18 mouse cellular contexts compared by ENCODE assay signal in the genomic region with DNA sequence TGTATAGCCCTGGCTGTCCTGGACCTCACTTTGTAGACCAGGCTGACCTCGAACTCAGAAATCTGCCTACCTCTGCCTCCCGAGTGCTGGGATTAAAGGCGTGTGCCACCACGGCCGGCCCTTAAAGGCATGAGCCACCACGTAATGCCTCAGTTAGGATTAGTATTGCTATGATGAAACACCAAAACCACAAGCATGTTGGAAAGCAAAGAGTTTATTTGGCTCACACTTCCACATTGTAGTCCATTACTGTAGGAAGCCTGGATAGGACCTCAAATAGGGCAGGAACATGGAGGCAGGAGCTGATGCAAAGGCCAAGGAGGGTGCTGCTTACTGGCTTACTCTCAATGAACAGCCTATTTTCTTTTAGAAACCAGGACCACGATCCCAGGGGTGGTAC.
"Had no signal": no experiment of that assay in that cellular context is flagged by ENCODE, and none has a peak within 500 bp of the region (broad histone marks: within the 10 kb centered on the region; RNA-seq: fewer than 3 reads in every experiment).

No protein-coding gene starts in this region.

- H3K4me3 ChIP-seq: liver, embryonic 13.5 days; liver, embryonic 15.5 days; midbrain, embryonic 12.5 days; neural tube, embryonic 13.5 days; neural tube, embryonic 15.5 days had no signal

- DNase-seq: liver, embryonic 13.5 days; liver, postnatal 0 days; lung, embryonic 14.5 days; lung, postnatal 10 days; lung, postnatal 36 days; midbrain, embryonic 14.5 days; retina, postnatal 1 day; right cerebral cortex, adult 18-20 months; right cerebral cortex, postnatal 25 days; right cerebral cortex, postnatal 4 days; spleen, adult 18-20 months; thymus, adult 18-20 months; thymus, postnatal 14 days; thymus, postnatal 36 days had no signal

- H3K4me1 ChIP-seq: liver, embryonic 13.5 days; liver, embryonic 15.5 days; midbrain, embryonic 12.5 days; neural tube, embryonic 13.5 days; neural tube, embryonic 15.5 days had no signal
